25 mouse cellular contexts compared by ENCODE assay signal in genomic region chr12:52636186-52636881, GRCm38 (mm10).
A peak's percentile ranks its signal among the peaks of the same experiment; 100 is the strongest.
DNase-seq lines count a peak whose midpoint lies in the region; ATAC-seq and TF ChIP-seq lines count a peak whose summit lies in the region.
"Had no signal": no experiment of that assay in that cellular context is flagged by ENCODE, and none has a peak within 500 bp of the region (broad histone marks: within the 10 kb centered on the region; RNA-seq: fewer than 3 reads in every experiment).

No protein-coding gene starts in this region.

- H3K36me3 ChIP-seq in embryonic facial prominence, embryonic 14.5 days (ENCODE audit: control insufficient read depth, insufficient read depth, low read length), result no peaks in the 10 kb centered on the region
- H3K36me3 ChIP-seq in embryonic facial prominence, embryonic 10.5 days (replicated peaks), result no peaks in the 10 kb centered on the region
- H3K36me3 ChIP-seq in hindbrain, embryonic 12.5 days, result no peaks in the 10 kb centered on the region
- no peaks in the 10 kb centered on the region for H3K36me3 ChIP-seq in kidney, adult 2 months (ENCODE audit: control insufficient read depth, insufficient read depth, low read length)
- H3K36me3 ChIP-seq: heart, embryonic 12.5 days; limb, embryonic 13.5 days; lung, embryonic 15.5 days; midbrain, embryonic 13.5 days had no signal

- no peaks in the 10 kb centered on the region for H3K9me3 ChIP-seq in embryonic facial prominence, embryonic 14.5 days (ENCODE audit: control insufficient read depth, low read length)
- no peaks in the 10 kb centered on the region for H3K9me3 ChIP-seq in embryonic facial prominence, embryonic 10.5 days
- H3K9me3 ChIP-seq in hindbrain, embryonic 12.5 days (replicated peaks), result no peaks in the 10 kb centered on the region
- H3K9me3 ChIP-seq: heart, embryonic 12.5 days; limb, embryonic 13.5 days; lung, embryonic 15.5 days; midbrain, embryonic 13.5 days had no signal

- 71% methylated on average over 6 of the region's 6 CpGs for WGBS in embryonic facial prominence, embryonic 14.5 days
- WGBS in embryonic facial prominence, embryonic 10.5 days, result 75% methylated on average over 6 of the region's 6 CpGs
- WGBS in hindbrain, embryonic 12.5 days, result 76% methylated on average over 6 of the region's 6 CpGs
- 79% methylated on average over 6 of the region's 6 CpGs for WGBS in kidney, adult 2 months

- H3K4me1 ChIP-seq in embryonic facial prominence, embryonic 14.5 days (ENCODE audit: control insufficient read depth, insufficient read depth, low read length), result peaks cover 5% of the 10 kb centered on the region
- H3K4me1 ChIP-seq in embryonic facial prominence, embryonic 10.5 days, result peaks cover 11% of the 10 kb centered on the region
- H3K4me1 ChIP-seq in hindbrain, embryonic 12.5 days, result no peaks in the 10 kb centered on the region; the same call in 1 of the 2 replicates
- no peaks in the 10 kb centered on the region; the same call in 1 of the 2 replicates for H3K4me1 ChIP-seq in kidney, adult 2 months (ENCODE audit: control insufficient read depth, insufficient read depth, low read length)
- H3K4me1 ChIP-seq: midbrain, embryonic 13.5 days had no signal

- TF ChIP-seq POLR2A in kidney, adult 2 months (IDR thresholded peaks at IDR 0.05; ENCODE audit: low read depth, low read length), result no peak

- no peak for ATAC-seq in embryonic facial prominence, embryonic 14.5 days (ENCODE audit: low read depth)
- no peak for ATAC-seq in hindbrain, embryonic 12.5 days (ENCODE audit: low FRiP score)
- ATAC-seq: activated CD4-positive, CD25-positive, alpha-beta regulatory T cell, adult 4 months; forebrain, embryonic 14.5 days; hindbrain, embryonic 16.5 days; midbrain, embryonic 13.5 days had no signal

- no peak overlapping the region for H3K4me3 ChIP-seq in embryonic facial prominence, embryonic 14.5 days (ENCODE audit: low read depth, low read length)
- H3K4me3 ChIP-seq in embryonic facial prominence, embryonic 10.5 days, result no peak overlapping the region
- no peak overlapping the region for H3K4me3 ChIP-seq in hindbrain, embryonic 12.5 days
- no peak overlapping the region for H3K4me3 ChIP-seq in kidney, adult 2 months (ENCODE audit: insufficient read depth, low read depth, low read length)
- H3K4me3 ChIP-seq: gastrocnemius, adult 2 months; heart, adult 2 months; heart, embryonic 12.5 days; limb, embryonic 13.5 days; lung, embryonic 15.5 days; midbrain, embryonic 13.5 days had no signal

- no peaks in the 10 kb centered on the region for H3K27me3 ChIP-seq in embryonic facial prominence, embryonic 14.5 days (replicated peaks; ENCODE audit: control insufficient read depth, insufficient read depth, low read length)
- no peaks in the 10 kb centered on the region for H3K27me3 ChIP-seq in embryonic facial prominence, embryonic 10.5 days (replicated peaks; ENCODE audit: low read depth, poor library complexity, severe bottlenecking)
- no peaks in the 10 kb centered on the region for H3K27me3 ChIP-seq in hindbrain, embryonic 12.5 days
- no peaks in the 10 kb centered on the region for H3K27me3 ChIP-seq in kidney, adult 2 months (replicated peaks; ENCODE audit: control insufficient read depth, insufficient read depth, low read length)
- H3K27me3 ChIP-seq: heart, embryonic 12.5 days; limb, embryonic 13.5 days; lung, embryonic 15.5 days; midbrain, embryonic 13.5 days had no signal

- DNase-seq in embryonic facial prominence, embryonic 14.5 days (ENCODE audit: low spot score), result peak; percentile 16
- no peak for DNase-seq in embryonic facial prominence, embryonic 10.5 days (ENCODE audit: low spot score)
- peak; percentile 92 for DNase-seq in 3T3-L1 (ENCODE audit: low read depth, low spot score)
- peak; percentile 50 for DNase-seq in Muller cell, postnatal 12 days (ENCODE audit: inconsistent ontology term)
- DNase-seq in adrenal gland, postnatal 36 days, result peak; percentile 26 to 47
- no peak for DNase-seq in gastrocnemius, postnatal 10 days
- no peak for DNase-seq in kidney, adult 2 months
- DNase-seq: cerebellum, adult 2 months; cerebellum, postnatal 14 days; gastrocnemius, adult 2 months; heart, adult 2 months; heart, postnatal 4 days; kidney, adult 8-10 months; right cerebral cortex, postnatal 25 days; thymus, postnatal 14 days had no signal

- TF ChIP-seq CTCF in kidney, adult 2 months (conservative IDR thresholded peaks at IDR 0.05; ENCODE audit: insufficient read depth, insufficient read length, low read depth, low read length), result no peak

- H3K27ac ChIP-seq in embryonic facial prominence, embryonic 14.5 days (replicated peaks; ENCODE audit: low read depth, low read length), result no peak overlapping the region
- H3K27ac ChIP-seq in embryonic facial prominence, embryonic 10.5 days (replicated peaks), result no peak overlapping the region
- H3K27ac ChIP-seq in hindbrain, embryonic 12.5 days, result no peak overlapping the region
- H3K27ac ChIP-seq in kidney, adult 2 months (ENCODE audit: insufficient read depth, low read depth, low read length), result no peak overlapping the region
- H3K27ac ChIP-seq: gastrocnemius, adult 2 months; heart, adult 2 months; kidney, postnatal 0 days; limb, embryonic 13.5 days; midbrain, embryonic 13.5 days had no signal

- H3K4me2 ChIP-seq in embryonic facial prominence, embryonic 14.5 days (ENCODE audit: low read depth, low read length), result no peak overlapping the region
- no peak overlapping the region for H3K4me2 ChIP-seq in hindbrain, embryonic 12.5 days (replicated peaks)
- H3K4me2 ChIP-seq: heart, embryonic 12.5 days; limb, embryonic 13.5 days; liver, embryonic 11.5 days; lung, embryonic 15.5 days; midbrain, embryonic 13.5 days had no signal

- H3K9ac ChIP-seq in embryonic facial prominence, embryonic 14.5 days (ENCODE audit: low read depth, low read length), result no peak overlapping the region
- no peak overlapping the region for H3K9ac ChIP-seq in hindbrain, embryonic 12.5 days
- H3K9ac ChIP-seq: heart, embryonic 12.5 days; limb, embryonic 13.5 days; lung, embryonic 15.5 days; midbrain, embryonic 13.5 days had no signal

Comparison
In these comparisons a context has a peak if more than half of its experiments do, and no peak if none do; other contexts are left out.
1. DNase-seq: peak in embryonic facial prominence, embryonic 14.5 days (single experiment), 3T3-L1 (single experiment), Muller cell, postnatal 12 days (single experiment) and adrenal gland, postnatal 36 days (2 of 2); none in embryonic facial prominence, embryonic 10.5 days (single experiment), gastrocnemius, postnatal 10 days (single experiment) and kidney, adult 2 months (single experiment).